Mouse (Mus musculus): ENCODE measurements at regions not wholly inside any gene's neighbourhood (a gene's known extent, or its start where the extent isn't known, plus 50 kb on each side); places are given as distances from the start of the nearest gene placed in this dataset.
A peak's percentile ranks its signal among the peaks of the same experiment; 100 is the strongest.

GRCm38 (mm10) chr13:44502612-44503256 lies 226.5 kb upstream of the Jarid2 start:
- DNase-seq (ENCODE audit: inconsistent ontology term), result no peak

GRCm38 (mm10) chr13:44503257-44503950 lies 225.9 kb upstream of the Jarid2 start:
- no peak for DNase-seq (ENCODE audit: inconsistent ontology term)

- DNase-seq (ENCODE audit: inconsistent ontology term), result no peak
Measured at GRCm38 (mm10) chr13:44504455-44504854, 224.8 kb upstream of the Jarid2 start.

- DNase-seq (ENCODE audit: inconsistent ontology term), result no peak
Measured at GRCm38 (mm10) chr13:44506975-44507374, 222.3 kb upstream of the Jarid2 start.

- no peak for DNase-seq (ENCODE audit: inconsistent ontology term)
Measured at GRCm38 (mm10) chr13:44509526-44510159, 219.6 kb upstream of the Jarid2 start.

- DNase-seq (ENCODE audit: inconsistent ontology term), result no peak
Measured at GRCm38 (mm10) chr13:44513378-44514285, 215.6 kb upstream of the Jarid2 start.

GRCm38 (mm10) chr13:44514636-44515158 lies 214.6 kb upstream of the Jarid2 start:
- DNase-seq (ENCODE audit: inconsistent ontology term), result no peak

- no peak for DNase-seq (ENCODE audit: inconsistent ontology term)
Measured at GRCm38 (mm10) chr13:44516863-44517262, 212.4 kb upstream of the Jarid2 start.

GRCm38 (mm10) chr13:44517312-44517711 lies 212.0 kb upstream of the Jarid2 start:
- DNase-seq (ENCODE audit: inconsistent ontology term), result no peak

GRCm38 (mm10) chr13:44518215-44518614 lies 211.1 kb upstream of the Jarid2 start:
- no peak for DNase-seq (ENCODE audit: inconsistent ontology term)

GRCm38 (mm10) chr13:44523516-44523915 lies 205.8 kb upstream of the Jarid2 start:
- DNase-seq (ENCODE audit: inconsistent ontology term), result no peak

GRCm38 (mm10) chr13:44530867-44531564 lies 198.3 kb upstream of the Jarid2 start:
- DNase-seq (ENCODE audit: inconsistent ontology term), result no peak

- no peak for DNase-seq (ENCODE audit: inconsistent ontology term)
Measured at GRCm38 (mm10) chr13:44532631-44533180, 196.6 kb upstream of the Jarid2 start.

GRCm38 (mm10) chr13:44534575-44535080 lies 194.6 kb upstream of the Jarid2 start:
- DNase-seq (ENCODE audit: inconsistent ontology term), result no peak

GRCm38 (mm10) chr13:44535441-44535840 lies 193.8 kb upstream of the Jarid2 start:
- DNase-seq (ENCODE audit: inconsistent ontology term), result no peak

GRCm38 (mm10) chr13:44538238-44538637 lies 191.0 kb upstream of the Jarid2 start:
- DNase-seq (ENCODE audit: inconsistent ontology term), result no peak

GRCm38 (mm10) chr13:44540401-44540800 lies 188.9 kb upstream of the Jarid2 start:
- no peak for DNase-seq (ENCODE audit: inconsistent ontology term)

GRCm38 (mm10) chr13:44541243-44541653 lies 188.0 kb upstream of the Jarid2 start:
- DNase-seq (ENCODE audit: inconsistent ontology term), result peak; percentile 41

- DNase-seq (ENCODE audit: inconsistent ontology term), result no peak
Measured at GRCm38 (mm10) chr13:44544786-44545185, 184.5 kb upstream of the Jarid2 start.

- no peak for DNase-seq (ENCODE audit: inconsistent ontology term)
Measured at GRCm38 (mm10) chr13:44546289-44546688, 183.0 kb upstream of the Jarid2 start.

All from Muller cell, postnatal 12 days (primary cell).